Mouse (Mus musculus): ENCODE data around the gene Pga5.

DNA sequence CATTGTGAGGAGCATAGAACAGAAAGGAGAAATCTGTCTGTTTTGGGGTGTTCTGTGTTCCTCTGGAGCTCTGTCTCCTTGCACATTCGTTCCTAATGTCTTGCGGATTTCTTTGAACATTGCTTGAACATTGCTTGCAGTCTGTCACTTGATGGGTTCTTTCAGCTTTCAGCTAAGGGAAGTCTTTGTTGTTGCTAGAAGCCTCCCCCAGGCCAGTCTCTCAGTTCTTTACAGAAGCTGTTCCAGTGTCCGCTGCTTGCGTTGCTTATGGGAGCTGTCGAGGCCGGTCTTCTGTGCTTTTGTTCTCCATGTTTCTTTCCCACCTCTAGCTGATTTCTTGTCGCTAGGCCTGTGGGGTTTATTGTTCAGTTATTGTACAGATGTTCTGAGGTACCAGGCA lies 17.9 kb upstream of the Pga5 start:
- TF ChIP-seq GATA1 (IDR thresholded peaks at IDR 0.05; ENCODE audit: borderline replicate concordance, low read length): no peak
- no peak for TF ChIP-seq FLI1 (IDR thresholded peaks at IDR 0.05; ENCODE audit: low read length)
